Mouse (Mus musculus) forelimb bud, embryonic 11.5 days (tissue): ENCODE measurements at regions not wholly inside any gene's neighbourhood (a gene's known extent, or its start where the extent isn't known, plus 50 kb on each side); places are given as distances from the start of the nearest gene placed in this dataset.

ENCODE experiments used
- DNase-seq: peaks from one replicate; pipeline ENCODE4 v3.0.0-alpha.2; 2012; ENCODE audit warnings: low read depth, low spot score

GRCm38 (mm10) chr11:45787408-45787807 is 64.4 kb upstream of the Clint1 start:
- DNase-seq, result no peak

DNA sequence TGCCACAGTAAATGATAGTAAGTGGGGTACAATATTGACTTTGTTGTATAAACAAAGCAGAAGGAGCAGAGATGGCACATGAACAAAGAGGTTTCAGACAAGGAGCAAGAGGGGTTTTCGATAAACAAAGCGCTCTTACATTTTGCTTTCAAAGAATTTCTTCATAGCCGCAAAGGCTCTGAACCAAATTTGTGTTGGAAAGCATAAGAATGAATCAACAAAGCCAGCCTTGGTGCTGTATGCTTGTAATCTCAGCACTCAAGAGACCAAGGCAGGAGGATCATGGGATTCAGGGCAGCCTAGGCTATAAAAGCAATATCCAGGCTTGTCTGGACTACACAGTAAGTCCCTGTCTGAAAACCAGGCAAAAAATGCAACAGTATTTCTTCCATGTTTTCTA is 62.0 kb upstream of the Clint1 start:
- DNase-seq, result no peak

DNA sequence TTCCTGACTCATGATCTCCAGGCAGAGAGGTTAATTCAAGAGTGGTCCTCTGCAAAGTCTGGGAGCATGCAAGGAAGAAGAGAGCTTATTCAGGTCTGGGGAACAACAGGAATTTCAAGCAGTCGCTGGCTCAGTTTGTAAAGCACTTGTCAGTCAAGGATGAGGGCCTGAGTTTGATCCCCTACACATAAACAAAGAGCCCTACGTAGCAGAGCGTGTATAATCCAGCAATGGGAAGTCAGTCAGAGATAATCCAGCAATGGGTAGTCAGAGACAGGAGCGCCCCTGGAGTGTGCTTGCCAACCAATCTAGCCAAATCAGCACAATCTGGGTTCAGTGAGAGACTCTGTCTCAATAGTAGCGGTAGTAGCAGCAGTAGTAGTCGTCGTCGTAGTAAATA is 61.3 kb upstream of the Clint1 start:
- no peak for DNase-seq

- DNase-seq, result no peak
Measured at GRCm38 (mm10) chr11:45791696-45792095, 60.2 kb upstream of the Clint1 start.

DNA sequence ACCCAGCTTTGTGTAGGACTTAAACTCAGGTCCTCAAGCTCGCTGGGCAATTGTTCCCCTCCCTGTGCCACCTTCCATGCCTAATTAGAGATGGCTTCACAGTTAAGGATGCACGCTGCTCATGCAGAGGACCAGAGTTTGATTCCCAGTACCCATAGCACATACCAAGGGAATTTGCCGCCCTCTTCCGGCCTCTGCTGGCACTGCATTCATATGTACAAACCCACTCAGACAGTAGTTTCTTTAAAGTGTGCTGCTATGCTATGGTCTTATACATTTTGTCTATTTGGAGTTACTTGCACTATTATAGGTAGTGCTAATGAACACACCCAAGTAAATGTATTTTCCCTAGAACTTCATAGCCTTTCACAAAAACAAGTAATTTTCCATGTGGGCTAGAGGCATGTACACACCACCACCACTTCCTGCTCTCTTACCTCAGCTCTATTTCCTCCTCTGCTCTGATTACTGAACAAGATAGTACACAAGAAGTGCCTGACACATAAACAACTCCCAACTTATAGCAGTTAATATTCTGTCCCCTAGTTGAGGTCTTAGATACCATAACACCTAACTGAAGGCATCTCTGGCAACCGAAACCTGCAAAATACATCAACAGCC is 57.4 kb upstream of the Clint1 start:
- no peak for DNase-seq

- no peak for DNase-seq
Measured at GRCm38 (mm10) chr11:45795322-45795721, 56.5 kb upstream of the Clint1 start.

GRCm38 (mm10) chr11:45795731-45796130 is 56.1 kb upstream of the Clint1 start:
- DNase-seq, result peak; percentile 75

DNA sequence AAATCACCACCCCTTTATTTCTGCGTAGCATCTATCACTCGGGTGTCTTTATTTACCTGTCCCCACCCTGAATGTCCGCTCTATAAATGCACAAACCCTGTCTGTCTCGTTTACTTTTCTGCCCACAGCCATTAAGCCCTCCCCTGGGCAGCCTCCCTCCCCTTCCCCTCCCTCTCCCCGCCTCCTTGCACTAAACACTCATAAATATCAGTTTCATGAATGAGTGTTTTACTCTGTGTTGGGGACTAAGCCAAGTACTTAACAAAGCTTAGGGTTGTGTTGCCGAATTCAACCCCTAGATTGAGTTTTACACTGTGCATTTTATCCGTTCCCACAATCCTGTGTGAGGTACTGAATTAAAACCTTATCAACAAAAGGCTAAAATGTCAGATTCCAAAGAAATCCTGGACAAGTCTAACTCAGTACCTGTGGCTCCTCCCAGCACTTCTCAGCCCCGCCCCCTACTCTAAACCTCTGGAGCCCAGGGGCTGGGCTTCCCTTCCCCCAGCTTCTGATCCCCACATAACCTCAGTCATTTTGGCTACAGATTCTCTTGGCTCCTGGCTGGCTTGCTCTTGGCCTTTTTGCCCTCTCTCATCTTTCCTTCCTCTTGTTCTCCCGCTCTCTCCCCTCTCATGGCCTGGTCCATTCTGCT is 52.0 kb upstream of the Clint1 start:
- DNase-seq, result no peak
